Mouse (Mus musculus): ENCODE data around the gene Mcam. TPM values are rescaled to one million over a fixed set of nuclear protein-coding genes. Genes with fewer than 3 reads are reported as not detected.

The Mcam gene
- polyA plus RNA-seq, 1 experiment, result not detected

DNA sequence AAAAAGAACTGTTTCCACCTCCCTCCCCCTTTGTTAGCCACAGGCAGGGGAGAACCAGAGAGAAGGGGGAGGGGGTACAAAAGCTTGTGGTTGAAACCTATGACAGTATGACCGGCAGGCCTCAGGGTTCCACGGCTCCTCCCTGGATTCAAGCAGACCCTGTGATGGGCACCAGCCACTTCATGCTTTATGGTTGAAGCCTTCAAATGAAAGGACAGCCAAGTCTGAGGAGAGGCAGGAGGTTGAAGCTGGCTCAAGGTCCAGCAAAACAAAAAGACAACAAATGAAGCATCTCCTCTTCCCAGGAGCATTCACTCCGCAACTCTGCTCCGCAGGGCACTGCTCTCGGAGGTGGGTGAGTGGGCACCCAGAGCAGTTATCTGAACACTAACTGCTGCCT, 9.2 kb downstream of the Mcam start:
- Histone ChIP-seq H3K4me3 (replicated peaks) (no peak overlapping the region), H3K36me3 (ENCODE audit: control insufficient read depth) (peaks cover 36% of the 10 kb centered on the region), H3K9me3 (ENCODE audit: control insufficient read depth, low read length) (no peaks in the 10 kb centered on the region), H3K4me1 (ENCODE audit: control insufficient read depth) (no peaks in the 10 kb centered on the region), H3K27me3 (ENCODE audit: control insufficient read depth) (no peaks in the 10 kb centered on the region; the same call in 1 of the 2 replicates)
- TF ChIP-seq GATA1 (IDR thresholded peaks at IDR 0.05; ENCODE audit: low read length), result no peak
- TF ChIP-seq TAL1 (IDR thresholded peaks at IDR 0.05; ENCODE audit: low read length), result no peak

DNA sequence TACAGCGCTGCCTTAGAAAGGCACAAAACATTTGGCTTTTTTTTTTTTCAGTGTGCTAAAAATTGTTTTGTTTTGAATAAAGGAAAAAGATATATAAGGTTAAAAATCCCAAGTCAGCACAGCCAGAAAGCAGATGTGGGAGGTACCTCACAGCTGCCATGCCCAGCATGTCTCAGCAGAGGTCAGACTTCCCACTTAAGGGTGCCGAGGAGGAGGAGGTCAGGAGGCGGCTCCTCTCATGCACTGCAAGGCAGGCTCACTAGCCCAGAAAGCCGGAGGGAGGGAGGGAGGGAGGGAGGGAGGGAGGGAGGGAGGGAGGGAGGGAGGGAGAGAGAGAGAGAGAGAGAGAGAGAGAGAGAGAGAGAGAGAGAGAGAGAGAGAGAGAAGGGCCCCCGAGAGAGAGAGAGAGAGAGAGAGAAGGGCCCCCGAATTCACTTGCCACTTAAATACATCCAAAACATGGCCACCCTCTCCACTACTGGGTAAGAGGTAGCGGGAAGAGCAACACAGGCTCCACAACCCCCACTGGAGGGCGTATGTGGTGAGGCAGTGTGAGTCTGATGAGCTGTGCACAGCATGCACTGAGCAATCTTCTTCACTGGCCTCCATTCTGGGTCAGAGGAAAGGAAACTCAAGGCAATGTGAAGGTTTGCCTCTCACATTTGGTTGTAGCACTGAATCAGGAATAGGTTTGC, 9.9 kb downstream of the Mcam start:
- Histone ChIP-seq H3K4me3 (replicated peaks) (no peak overlapping the region), H3K4me1 (ENCODE audit: control insufficient read depth) (no peaks in the 10 kb centered on the region), H3K27me3 (ENCODE audit: control insufficient read depth) (no peaks in the 10 kb centered on the region), H3K36me3 (ENCODE audit: control insufficient read depth) (peaks cover 41% of the 10 kb centered on the region), H3K9me3 (ENCODE audit: control insufficient read depth, low read length) (no peaks in the 10 kb centered on the region)
- TF ChIP-seq GATA1 (IDR thresholded peaks at IDR 0.05; ENCODE audit: low read length) (no peak), TAL1 (IDR thresholded peaks at IDR 0.05; ENCODE audit: low read length) (no peak)

DNA sequence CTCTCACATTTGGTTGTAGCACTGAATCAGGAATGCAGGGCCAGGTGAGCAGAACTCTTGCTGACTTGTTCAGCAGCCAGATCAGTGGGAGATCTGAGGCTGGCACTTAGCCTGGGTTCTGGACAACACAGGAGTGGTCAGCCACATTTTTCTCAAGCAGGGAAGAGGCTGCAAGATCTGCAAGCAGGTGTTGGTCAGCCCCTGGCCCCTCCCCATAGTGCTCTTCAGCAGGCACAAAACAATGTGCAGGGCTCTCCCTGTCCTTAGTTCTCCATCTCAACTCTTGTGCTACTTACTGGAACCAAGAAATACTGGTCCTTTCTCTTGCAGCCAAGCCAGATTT, 10.4 kb downstream of the Mcam start:
- Histone ChIP-seq H3K4me1 (ENCODE audit: control insufficient read depth) (no peaks in the 10 kb centered on the region), H3K27me3 (ENCODE audit: control insufficient read depth) (no peaks in the 10 kb centered on the region), H3K4me3 (replicated peaks) (no peak overlapping the region), H3K9me3 (ENCODE audit: control insufficient read depth, low read length) (no peaks in the 10 kb centered on the region), H3K36me3 (ENCODE audit: control insufficient read depth) (peaks cover 41% of the 10 kb centered on the region)
- no peak for TF ChIP-seq GATA1 (IDR thresholded peaks at IDR 0.05; ENCODE audit: low read length)
- no peak for TF ChIP-seq TAL1 (IDR thresholded peaks at IDR 0.05; ENCODE audit: low read length)

DNA sequence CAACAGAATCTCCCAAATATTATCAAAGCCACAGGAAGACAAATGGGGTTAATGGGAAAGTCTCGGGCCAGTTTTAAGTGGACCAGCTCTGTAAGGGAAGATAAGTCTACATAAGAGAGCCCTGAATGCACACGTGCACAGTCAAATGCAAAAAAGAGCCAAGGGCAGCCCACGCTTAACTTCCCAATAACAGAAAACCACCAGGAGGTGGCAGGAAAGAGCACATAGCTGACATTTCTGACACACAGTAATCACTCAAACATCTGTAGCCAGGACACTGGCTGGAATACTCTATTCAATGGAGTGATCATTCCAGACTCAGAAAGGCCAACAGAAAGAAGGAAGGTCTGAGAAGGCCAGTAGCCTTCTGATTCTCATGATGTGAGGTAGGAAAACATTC, 13.0 kb downstream of the Mcam start:
- no peaks in the 10 kb centered on the region for H3K4me1 ChIP-seq (ENCODE audit: control insufficient read depth)
- peaks cover 60% of the 10 kb centered on the region for H3K36me3 ChIP-seq (ENCODE audit: control insufficient read depth)
- no peak for TF ChIP-seq TAL1 (IDR thresholded peaks at IDR 0.05; ENCODE audit: low read length)
- no peaks in the 10 kb centered on the region for H3K27me3 ChIP-seq (ENCODE audit: control insufficient read depth)
- no peak overlapping the region for H3K4me3 ChIP-seq (replicated peaks)
- H3K9me3 ChIP-seq (ENCODE audit: control insufficient read depth, low read length), result no peaks in the 10 kb centered on the region

DNA sequence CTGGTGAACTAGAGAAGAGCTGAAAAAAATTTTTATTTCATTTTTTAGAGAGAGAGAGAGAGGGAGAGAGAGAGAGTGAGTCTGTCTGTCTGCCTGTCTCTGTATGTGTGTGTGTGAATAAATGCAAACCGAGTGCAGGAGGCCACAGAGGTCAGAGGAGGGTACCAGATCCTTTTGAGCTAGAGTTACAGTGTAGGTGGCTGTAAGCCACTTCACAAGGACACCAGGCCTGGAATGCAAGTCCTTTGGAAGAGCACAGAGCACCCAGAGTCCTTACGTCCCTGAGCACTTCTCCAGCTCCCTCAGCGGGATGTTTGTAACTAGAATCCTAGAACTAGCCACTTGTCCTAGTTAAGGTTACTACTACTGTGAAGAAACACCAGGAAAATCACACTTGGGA, 25.6 kb downstream of the Mcam start:
- TF ChIP-seq TAL1 (IDR thresholded peaks at IDR 0.05; ENCODE audit: low read length) (no peak), GATA1 (IDR thresholded peaks at IDR 0.05; ENCODE audit: low read length) (no peak)
- Histone ChIP-seq H3K9me3 (ENCODE audit: control insufficient read depth, low read length) (no peaks in the 10 kb centered on the region), H3K27me3 (ENCODE audit: control insufficient read depth) (no peaks in the 10 kb centered on the region), H3K4me1 (ENCODE audit: control insufficient read depth) (no peaks in the 10 kb centered on the region), H3K36me3 (ENCODE audit: control insufficient read depth) (peaks cover 76% of the 10 kb centered on the region), H3K4me3 (replicated peaks) (no peak overlapping the region)

DNA sequence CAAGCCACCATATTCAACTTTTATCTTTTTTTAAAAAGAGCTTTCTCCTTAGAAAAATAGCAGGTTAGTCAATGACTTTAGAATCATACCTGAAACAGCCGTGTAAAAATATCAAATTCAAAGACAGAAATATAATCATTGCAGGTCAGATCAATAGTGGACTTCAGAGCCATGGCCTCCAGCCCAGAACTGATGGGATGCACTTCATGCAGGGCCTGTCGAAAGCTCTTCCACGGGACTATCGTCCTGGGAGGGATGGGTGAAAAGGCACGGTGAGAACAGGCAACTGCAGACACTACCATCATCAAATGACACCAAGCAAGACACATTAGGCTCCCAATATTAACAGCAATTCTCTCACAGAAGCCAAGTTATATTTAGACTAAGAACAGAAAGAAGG, 34.7 kb downstream of the Mcam start:
- H3K36me3 ChIP-seq (ENCODE audit: control insufficient read depth), result peaks cover 58% of the 10 kb centered on the region
- H3K9me3 ChIP-seq (ENCODE audit: control insufficient read depth, low read length), result no peaks in the 10 kb centered on the region

DNA sequence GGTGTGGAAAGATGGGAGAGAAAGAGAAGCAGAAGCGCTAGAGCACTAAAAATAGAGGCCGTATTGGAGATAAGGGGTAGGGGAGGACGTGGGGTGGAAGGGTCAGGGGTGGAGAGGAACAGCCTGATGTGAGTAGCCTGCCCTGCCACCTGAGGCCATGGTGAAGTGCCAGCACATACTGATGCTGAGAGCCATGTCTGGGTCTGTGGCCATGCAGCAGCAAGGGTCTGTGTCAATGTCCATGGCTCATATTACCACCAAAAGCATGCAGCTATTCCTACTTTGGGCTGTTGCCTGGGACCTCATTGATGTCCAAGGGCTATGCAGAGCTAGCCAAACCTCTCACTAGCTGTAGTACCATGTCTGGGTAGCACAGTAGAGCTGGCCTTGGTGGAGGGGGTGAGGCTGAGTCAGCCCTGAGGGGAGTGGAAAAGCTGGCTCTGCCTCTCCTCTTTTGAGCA, 36.5 kb downstream of the Mcam start:
- no peak overlapping the region for H3K4me3 ChIP-seq (replicated peaks)
- H3K4me1 ChIP-seq (ENCODE audit: control insufficient read depth), result peaks cover 1% of the 10 kb centered on the region
- no peaks in the 10 kb centered on the region for H3K27me3 ChIP-seq (ENCODE audit: control insufficient read depth)
- TF ChIP-seq GATA1 (IDR thresholded peaks at IDR 0.05; ENCODE audit: low read length) (no peak), TAL1 (IDR thresholded peaks at IDR 0.05; ENCODE audit: low read length) (no peak)
- H3K9me3 ChIP-seq (ENCODE audit: control insufficient read depth, low read length), result no peaks in the 10 kb centered on the region
- H3K36me3 ChIP-seq (ENCODE audit: control insufficient read depth), result peaks cover 43% of the 10 kb centered on the region

More for the DNA sequence above, 34.7 kb downstream of the Mcam start:
- Histone ChIP-seq H3K4me1 (ENCODE audit: control insufficient read depth) (no peaks in the 10 kb centered on the region; the same call in 1 of the 2 replicates), H3K27me3 (ENCODE audit: control insufficient read depth) (no peaks in the 10 kb centered on the region), H3K4me3 (replicated peaks) (no peak overlapping the region)
- TF ChIP-seq TAL1 (IDR thresholded peaks at IDR 0.05; ENCODE audit: low read length) (no peak), GATA1 (IDR thresholded peaks at IDR 0.05; ENCODE audit: low read length) (no peak)

DNA sequence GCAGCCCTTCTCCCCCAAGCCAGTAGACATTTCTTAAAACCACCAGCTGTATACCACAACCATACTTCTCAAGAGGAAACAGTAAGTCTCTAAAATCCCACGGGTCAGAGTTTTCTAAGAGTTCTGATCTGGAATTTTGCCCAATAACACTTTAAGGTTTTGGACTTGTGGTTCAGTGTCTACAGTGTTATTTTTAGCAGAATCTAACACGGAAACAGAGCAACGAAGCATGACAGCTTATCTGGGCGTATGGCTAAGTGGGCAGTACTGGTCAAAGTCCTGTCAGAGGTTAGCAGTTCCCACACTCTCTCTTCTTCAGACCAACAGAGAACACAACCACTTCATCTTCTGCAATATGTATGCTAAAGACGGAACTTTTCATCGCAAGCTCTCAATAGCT, 41.3 kb downstream of the Mcam start:
- TF ChIP-seq GATA1 (IDR thresholded peaks at IDR 0.05; ENCODE audit: low read length) (no peak), TAL1 (IDR thresholded peaks at IDR 0.05; ENCODE audit: low read length) (no peak)
- H3K4me3 ChIP-seq (replicated peaks), result no peak overlapping the region
- H3K9me3 ChIP-seq (ENCODE audit: control insufficient read depth, low read length), result peaks cover 2% of the 10 kb centered on the region
- no peaks in the 10 kb centered on the region for H3K27me3 ChIP-seq (ENCODE audit: control insufficient read depth)
- H3K36me3 ChIP-seq (ENCODE audit: control insufficient read depth), result peaks cover 29% of the 10 kb centered on the region
- peaks cover 14% of the 10 kb centered on the region for H3K4me1 ChIP-seq (ENCODE audit: control insufficient read depth)

DNA sequence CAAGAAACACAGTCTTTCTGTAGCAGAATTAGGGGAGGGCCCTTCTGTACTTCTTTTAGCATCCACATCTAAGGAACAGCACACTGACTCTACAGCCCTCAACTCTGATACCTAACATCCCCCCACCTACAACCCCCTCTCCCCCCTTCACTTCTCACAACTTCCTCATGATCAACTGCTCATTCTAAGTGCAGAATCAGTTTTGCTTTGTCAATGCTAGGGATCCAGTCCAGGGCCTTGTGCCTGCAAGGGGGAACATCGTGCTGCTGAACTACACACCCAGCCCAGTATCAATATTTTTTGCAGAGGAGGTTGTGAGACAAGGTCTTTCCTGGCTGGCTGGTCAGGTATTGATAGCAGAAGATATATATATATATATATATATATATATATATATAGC, 41.7 kb downstream of the Mcam start:
- peaks cover 2% of the 10 kb centered on the region for H3K9me3 ChIP-seq (ENCODE audit: control insufficient read depth, low read length)
- H3K36me3 ChIP-seq (ENCODE audit: control insufficient read depth), result peaks cover 25% of the 10 kb centered on the region
- H3K27me3 ChIP-seq (ENCODE audit: control insufficient read depth), result no peaks in the 10 kb centered on the region
- H3K4me1 ChIP-seq (ENCODE audit: control insufficient read depth), result peaks cover 14% of the 10 kb centered on the region
- no peak for TF ChIP-seq TAL1 (IDR thresholded peaks at IDR 0.05; ENCODE audit: low read length)
- no peak for TF ChIP-seq GATA1 (IDR thresholded peaks at IDR 0.05; ENCODE audit: low read length)
- no peak overlapping the region for H3K4me3 ChIP-seq (replicated peaks)

DNA sequence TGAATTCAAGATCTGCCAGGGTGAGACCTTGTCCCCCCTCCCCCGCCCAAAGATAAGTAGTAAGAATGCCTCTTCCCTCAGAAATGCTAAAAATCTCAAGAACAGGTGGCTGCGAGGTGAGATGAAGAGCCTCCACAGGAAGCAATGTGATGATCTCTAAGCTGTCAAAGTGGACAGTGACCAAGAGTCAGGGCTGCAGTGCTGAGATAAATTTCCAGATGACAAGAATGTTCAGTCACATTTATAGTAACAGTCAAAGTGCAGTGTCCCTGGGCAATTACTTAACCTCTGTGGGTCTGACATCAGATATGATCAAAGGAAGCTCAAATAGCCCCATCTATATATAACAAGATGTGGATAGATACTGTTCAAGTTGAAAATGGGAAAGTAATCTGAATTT, 43.1 kb downstream of the Mcam start:
- Histone ChIP-seq H3K36me3 (ENCODE audit: control insufficient read depth) (peaks cover 13% of the 10 kb centered on the region), H3K27me3 (ENCODE audit: control insufficient read depth) (no peaks in the 10 kb centered on the region), H3K4me1 (ENCODE audit: control insufficient read depth) (peaks cover 15% of the 10 kb centered on the region), H3K4me3 (replicated peaks) (no peak overlapping the region), H3K9me3 (ENCODE audit: control insufficient read depth, low read length) (peaks cover 2% of the 10 kb centered on the region)
- no peak for TF ChIP-seq GATA1 (IDR thresholded peaks at IDR 0.05; ENCODE audit: low read length)
- no peak for TF ChIP-seq TAL1 (IDR thresholded peaks at IDR 0.05; ENCODE audit: low read length)

Data from erythroblast, embryonic 14.5 days (primary cell).